Mouse (Mus musculus) erythroid progenitor cell, adult 5-6 weeks (primary cell): ENCODE results near the gene Eif4g2. TPM values are rescaled to one million over a fixed set of nuclear protein-coding genes. Genes with fewer than 3 reads are reported as not detected.

Source experiments
- ATAC-seq: replicated peaks from 2 replicates; pipeline ENCODE4 v1.8.0; 2016; ENCODE audit warnings: moderate number of reproducible peaks, mild to moderate bottlenecking, moderate TSS enrichment, inconsistent platforms; ENCODE audit not compliant: poor library complexity, low FRiP score, severe bottlenecking
- total RNA-seq, 2 experiments: library from RNA; stranded (forward) in 1 of 2; stranded (reverse) in 1 of 2; fragments of 150-400 nt in 1 of 2; fragments of 186-747, 209-891 nt in 1 of 2; gene quantifications; 2 replicates each; pipeline versions ENCODE4 v1.2.3 to v1.2.4; 2015 to 2017; ENCODE audit warnings: low replicate concordance in 2 of 2

The Eif4g2 gene
- total RNA-seq, 2 experiments from 2014 or later: 587 to 705 TPM

DNA sequence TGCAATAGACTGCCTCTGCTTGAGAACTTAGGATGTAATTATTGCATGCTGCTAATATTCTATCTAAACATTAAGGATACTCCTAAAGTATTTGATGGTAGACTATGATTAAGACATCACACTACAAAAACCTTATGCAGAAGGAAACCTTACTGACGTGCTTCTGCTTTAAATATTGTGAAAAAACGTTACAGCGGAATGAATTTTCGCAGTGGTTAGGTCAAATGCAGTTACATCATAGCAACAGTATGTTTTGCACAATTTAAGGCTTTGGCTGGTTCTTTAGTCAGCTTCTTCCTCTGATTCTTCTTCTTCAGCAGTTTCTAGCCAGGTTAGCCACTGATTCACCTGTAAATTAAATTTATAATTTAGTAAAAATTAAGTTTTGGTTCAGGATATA lies 10.4 kb downstream of the Eif4g2 start:
- ATAC-seq: no peak

DNA sequence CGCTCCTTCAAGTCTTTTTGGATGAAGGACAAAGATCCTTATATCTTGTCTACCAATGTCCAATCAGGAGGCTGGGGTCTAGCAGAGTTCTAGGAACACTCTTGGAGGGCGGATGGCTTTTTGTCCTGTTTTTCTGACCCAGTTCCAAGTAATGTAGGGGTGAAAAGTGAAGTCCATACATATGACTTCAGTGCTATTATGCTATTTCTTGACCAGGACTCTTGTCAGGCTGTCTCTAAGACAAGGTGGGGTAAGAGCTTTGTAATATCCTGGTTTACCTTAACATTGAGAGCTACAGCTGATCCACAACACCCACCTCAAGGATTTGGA lies 12.7 kb downstream of the Eif4g2 start:
- ATAC-seq: no peak

DNA sequence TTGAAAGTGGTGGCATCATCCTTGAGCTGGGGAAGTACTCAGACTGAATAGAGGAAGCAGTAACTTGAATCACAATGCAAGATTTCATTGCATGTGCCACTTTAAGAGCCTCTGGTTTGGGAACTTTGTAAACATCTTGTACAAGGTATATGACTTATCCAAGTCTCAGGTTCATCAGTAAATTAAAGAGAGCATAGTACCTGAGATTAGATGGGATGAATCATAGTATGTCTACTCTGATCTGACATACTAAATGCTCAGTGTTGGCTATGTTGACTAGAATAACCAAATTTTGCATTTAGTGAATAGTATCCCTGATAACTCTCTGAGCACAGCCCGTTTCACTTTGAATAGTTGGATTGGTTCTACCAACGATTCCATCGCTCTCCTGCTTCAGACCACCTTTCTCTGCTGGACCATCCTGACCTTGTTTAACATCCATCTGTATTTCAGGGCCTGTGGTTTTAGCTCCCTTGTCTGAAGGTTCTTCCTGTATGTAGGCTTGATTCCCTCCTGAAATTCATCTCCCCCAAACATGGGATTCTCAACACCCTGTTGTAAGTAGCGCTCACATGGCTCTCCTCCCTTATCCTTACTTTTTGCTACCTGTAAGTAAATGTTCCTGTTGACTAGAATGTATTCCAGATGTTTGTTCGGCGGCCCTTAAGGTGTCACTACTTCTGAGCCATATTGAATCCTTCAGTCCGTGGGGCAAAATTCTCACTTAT lies 13.2 kb downstream of the Eif4g2 start:
- ATAC-seq: no peak

DNA sequence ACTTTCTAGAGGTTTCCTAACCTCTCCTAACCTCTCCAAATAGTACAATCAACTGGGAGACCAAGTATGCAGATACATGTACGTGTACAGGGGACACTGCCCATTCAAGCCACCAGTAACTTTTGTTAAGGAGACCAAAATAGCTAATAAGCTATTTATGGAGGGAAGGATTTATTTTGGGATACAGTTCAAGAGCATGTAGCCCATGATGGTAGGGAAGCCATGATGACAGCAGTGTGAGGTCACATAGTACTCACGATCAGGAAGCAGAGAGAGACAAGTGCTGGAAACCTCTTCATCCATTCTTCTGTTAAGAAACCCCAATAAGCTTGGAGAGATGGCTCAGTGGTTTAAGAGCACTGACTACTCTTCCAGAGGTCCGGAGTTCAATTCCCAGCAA lies 14.6 kb downstream of the Eif4g2 start:
- 0 out of 2 replicates have a peak, but pooled peaks have one; percentile 14 for ATAC-seq

DNA sequence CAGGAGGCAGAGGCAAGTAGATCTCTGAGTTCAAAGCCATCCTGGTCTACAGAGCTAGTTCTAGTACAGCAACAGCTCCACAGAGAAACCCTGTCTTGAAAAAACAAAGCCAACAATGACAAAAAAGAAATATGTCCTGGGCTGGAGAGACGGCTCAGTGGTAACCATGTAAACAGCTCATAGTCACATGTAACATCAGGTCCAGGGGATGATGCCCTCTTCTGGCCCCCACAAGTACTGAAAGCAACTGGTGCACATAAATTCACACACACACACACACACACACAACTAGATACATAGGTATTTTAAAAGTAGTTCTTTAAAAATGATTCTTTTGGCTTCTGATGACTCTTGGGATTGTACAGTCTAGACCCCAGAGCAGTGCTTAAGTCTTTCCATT lies 19.9 kb downstream of the Eif4g2 start:
- ATAC-seq: no peak

DNA sequence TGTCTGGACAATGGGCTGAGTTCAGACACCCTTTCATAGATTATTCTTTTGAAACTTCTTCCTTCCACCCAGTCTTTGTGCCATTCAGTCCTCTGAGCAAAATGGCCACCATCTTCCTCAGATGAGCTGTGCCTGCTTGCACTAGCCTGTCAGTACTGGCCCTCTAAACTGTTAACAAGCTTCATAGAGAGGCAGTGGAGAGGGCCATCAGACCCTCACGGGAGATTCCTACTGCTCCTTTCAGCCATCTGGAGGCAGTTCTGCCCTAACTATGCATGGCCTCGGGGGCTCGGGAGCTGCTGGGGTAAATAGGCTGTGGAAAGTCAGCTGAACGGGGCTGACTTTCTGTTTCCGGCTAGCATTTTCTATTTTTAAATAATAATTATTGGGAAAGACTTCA lies 23.3 kb downstream of the Eif4g2 start:
- ATAC-seq: no peak

DNA sequence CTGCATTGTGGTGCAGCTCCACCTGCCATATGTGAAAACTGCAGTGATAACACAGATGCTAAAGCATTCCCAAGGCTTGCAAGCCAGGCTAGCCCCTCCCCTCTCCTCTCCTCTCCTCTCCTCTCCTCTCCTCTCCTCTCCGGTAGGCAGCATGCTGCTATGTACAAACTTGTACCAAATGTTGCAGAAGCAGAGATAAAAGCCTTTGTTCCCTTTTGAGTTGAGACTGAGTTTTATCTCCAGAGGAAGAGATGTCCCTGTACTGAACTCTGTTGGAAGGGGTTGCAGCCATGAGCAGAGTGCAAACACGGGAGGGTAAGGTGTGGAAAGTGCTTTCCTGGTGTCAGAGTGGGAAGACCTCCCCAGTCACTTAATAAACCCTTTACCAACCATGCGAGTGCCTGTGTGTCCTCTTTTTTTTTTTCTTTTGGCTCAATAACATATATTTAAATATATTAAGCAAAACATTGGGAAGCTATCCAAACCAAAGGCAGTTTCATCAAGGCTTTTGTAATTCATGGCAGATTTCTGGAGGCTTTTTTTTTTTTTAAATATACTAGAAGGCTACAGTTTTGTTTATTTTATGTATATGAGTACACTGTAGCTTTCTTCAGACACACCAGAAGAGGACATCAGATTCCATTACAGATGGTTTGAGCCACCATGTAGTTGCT lies 26.7 kb downstream of the Eif4g2 start:
- no peak for ATAC-seq

DNA sequence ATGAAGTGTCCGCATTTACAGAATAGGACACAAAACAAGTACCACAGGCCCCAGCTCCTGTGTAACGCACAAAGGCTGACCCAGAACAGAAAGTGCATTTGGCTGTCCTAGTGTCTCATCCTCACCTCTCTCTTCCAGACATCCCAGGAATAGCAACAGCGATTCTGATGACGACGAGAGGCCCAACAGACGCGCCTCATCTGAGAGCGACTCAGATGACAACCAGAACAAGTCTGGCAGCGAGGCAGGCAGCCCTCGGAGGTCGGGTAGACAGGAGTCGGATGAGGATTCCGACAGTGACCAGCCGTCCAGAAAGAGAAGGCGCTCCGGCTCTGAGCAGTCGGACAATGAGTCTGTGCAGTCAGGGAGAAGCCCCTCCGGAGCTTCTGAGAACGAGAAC lies 27.6 kb downstream of the Eif4g2 start:
- ATAC-seq: no peak

DNA sequence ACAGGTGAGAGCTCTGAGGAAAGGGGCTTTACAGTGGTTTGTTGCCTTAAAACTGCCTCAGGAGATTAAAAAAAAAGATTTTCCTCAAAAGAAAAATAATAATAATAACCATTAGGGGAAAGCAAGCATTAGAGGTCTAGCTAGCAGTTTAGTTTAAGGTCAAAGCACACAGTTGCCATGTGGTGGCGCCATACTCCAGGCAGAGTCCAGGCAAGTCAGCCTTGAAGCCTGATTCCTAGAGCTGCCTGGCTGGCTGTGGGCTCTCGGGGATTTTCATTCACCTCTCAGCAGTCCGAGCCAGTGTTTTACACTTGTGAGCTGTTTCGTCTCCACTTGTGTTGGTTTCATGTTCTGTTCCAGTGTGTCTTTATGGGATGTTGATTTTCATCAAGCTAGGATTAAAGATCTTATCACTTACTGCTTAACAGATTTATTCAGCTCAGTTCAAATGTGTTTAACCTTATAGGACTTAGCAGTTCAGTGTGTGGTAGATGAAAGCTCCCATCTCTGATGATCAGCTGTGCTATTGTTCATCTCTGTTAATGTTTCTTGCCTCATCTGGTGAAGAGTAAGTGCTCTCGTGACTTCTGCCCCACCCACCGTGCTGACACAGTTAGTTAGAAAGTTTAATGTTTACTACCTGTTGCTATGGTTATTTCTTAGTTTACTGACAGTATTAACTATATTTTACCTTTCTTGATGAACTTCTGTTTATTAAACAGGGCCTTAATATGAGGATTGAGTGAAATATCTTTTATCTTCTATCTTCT lies 33.0 kb downstream of the Eif4g2 start:
- 0 out of 2 replicates have a peak, but pooled peaks have one; percentile 59 for ATAC-seq

DNA sequence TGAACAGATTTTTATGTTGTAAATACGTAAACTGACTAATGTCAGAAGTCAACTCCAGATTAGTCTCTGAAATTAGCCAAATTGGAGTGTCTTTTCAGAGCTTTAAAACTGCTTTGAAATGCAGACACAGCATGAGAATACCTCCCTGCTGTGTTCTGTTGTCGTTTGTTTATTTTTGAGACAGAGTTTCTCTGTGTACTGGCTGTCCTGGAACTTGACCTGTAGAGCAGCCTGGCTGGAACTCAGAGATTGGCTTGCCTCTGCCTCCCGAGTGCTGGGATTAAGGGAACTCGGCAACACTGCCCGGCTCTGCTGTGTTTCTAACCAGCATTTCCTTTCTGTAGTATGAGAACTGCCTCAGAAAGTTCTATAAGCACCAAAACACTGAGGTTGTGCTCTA lies 33.9 kb downstream of the Eif4g2 start:
- no peak for ATAC-seq

DNA sequence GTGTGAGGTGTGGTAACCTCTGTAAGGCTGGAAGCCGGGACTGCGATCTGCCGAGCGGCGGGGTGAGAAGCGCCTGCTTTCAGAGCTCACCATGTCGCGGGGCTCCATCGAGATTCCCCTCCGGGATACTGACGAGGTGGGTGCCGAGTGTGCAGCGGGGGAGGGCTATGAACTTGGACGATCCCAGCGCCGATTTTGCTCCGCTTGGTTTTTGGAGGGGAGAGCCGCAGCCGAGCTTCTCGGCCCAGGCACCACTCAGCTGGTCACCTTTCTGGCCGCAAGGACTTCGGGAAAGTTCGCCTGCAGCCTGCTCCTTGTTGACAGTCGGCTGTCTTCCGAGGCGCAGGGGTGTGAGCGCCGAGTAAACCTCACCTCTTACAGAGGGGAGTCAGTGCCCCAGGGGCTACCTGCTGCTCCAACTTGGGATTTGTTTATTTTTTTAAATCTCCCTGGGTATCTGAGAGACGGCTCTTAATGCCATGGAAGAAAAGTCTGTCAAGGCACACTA lies 53.7 kb downstream of the Eif4g2 start:
- peak; percentile 65 for ATAC-seq

DNA sequence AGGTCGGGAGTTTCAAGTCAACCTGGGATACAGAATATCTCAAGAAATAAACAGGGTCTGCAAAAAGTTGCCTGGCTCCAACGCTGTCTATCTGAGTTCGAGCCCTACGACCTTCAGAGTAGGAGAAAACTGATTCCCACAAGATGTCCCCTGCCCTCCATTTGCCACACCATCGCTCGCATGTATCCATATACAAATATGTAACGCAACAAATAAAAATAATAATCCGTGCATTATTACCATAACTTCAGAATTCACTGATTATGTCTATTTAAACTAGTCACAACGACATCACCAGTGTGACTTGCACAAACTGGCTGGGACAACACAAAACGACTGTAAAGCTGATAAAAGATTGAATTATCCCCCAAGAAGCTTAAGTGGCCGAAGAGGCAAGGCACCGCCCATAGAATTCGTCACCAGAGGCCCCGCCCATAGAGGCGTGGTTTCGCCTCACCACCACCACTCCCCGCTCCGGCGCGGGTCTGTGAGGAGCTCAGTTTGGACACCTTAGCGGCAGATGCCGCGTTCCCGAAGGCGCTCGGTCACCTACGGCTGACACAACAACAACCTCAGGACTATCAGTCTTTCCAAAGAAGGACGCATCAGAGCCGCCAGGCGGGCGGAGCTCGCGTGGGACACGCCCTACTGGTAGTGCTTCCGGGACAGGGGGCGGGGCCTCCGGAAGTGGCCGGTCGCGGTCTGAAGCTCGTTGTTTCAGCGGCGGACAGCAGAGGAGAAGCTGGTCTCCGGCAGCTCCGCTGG lies 54.4 kb downstream of the Eif4g2 start, which contains the start of gene Ctr9:
TSS of gene Ctr9 (plus strand) at position 671 of the 765 bp plus-strand sequence.
- peak; percentile 97 for ATAC-seq

DNA sequence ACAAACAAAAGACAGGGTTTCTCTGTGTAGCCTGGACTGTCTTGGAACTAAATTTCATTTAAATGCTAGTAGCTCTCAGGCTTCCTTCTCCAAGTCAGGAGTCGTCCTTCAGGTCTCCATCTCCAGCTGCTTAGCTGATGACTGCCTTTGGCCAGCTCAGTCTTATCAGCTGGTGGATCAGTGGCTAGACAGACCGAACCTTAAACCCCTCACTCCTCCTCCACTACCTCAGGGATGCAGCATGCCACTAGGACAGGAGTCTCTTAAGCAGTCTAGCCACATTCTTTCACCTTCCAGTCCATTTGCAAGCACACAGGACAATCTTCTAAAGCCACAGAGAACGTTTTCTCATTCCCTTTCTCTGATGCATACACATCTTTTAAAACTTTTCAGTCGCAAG lies 57.9 kb downstream of the Eif4g2 start:
- ATAC-seq: no peak

DNA sequence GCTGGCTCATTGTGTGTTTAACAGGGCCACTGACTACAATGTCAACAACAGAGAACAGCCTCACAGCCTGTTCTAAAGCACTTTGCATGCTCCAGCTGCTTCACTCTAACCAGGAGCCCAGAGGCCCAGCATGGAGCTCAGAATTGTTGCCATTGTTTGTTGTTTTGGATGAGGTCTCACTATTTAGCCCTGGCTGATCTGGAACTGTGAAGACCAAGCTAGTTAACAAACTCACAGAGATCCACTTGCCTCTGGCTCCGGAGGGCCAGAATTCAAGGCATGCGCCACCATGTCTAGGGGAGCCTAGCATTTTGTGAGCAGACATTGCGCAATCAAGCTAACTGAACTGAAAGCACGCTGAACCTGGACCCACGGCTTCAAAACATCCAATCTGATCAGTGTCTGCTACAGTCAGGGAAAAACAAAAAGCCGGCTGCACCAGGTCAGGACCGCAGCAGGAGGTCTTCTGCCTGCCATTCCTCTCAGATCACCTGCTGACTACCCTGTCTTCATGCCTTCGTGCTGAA lies 58.7 kb downstream of the Eif4g2 start:
- no peak for ATAC-seq

DNA sequence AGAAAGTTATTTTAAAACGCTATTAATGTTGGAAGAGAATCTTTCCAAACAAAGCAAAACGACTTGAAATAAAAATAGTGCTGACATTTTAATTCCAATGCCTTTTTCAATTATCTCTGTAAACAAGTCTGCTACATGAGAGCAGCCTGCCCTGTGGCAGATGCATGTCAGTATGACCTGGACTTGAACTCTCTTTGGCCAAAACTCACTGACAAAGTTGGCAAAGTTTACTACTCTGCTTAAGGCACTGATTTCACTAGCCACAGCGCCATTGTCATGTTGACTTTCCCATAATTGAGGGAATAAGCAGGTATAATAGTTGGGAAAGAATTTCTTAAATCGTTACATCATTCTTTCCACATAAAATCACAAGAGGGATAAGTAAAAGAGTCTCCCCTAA lies 62.0 kb downstream of the Eif4g2 start:
- no peak for ATAC-seq

Other genes with a start within 250 kb of the Eif4g2 start
- 42.2 and 46.1 TPM in 2 replicates for gene Rnf141, start 238.6 kb downstream of the Eif4g2 start, total RNA-seq (2015; ENCODE audit: low replicate concordance)
- 27.2 and 59.8 TPM in 2 replicates for gene Rnf141, start 238.6 kb downstream of the Eif4g2 start, total RNA-seq (2017; ENCODE audit: low replicate concordance)
- gene Lyve1, start 219.8 kb downstream of the Eif4g2 start, total RNA-seq (2015; ENCODE audit: low replicate concordance): not detected in 2 replicates
- gene Lyve1, start 219.8 kb downstream of the Eif4g2 start, total RNA-seq (2017; ENCODE audit: low replicate concordance): not detected in 2 replicates
- gene Mrvi1, start 100.6 kb downstream of the Eif4g2 start, total RNA-seq (2015; ENCODE audit: low replicate concordance): 1.3 and 1.8 TPM in 2 replicates
- gene Mrvi1, start 100.6 kb downstream of the Eif4g2 start, total RNA-seq (2017; ENCODE audit: low replicate concordance): under 0.01 and 0.23 TPM in 2 replicates
- gene Ctr9, start 54.1 kb downstream of the Eif4g2 start, total RNA-seq (2015; ENCODE audit: low replicate concordance): 9.6 and 13.7 TPM in 2 replicates
- 21.9 and 28.9 TPM in 2 replicates for gene Ctr9, start 54.1 kb downstream of the Eif4g2 start, total RNA-seq (2017; ENCODE audit: low replicate concordance)